Mouse (Mus musculus): ENCODE measurements around the gene Fkbp8. TPM values are rescaled to one million over a fixed set of nuclear protein-coding genes. Genes with fewer than 3 reads are reported as not detected.
A peak's percentile ranks its signal among the peaks of the same experiment; 100 is the strongest.

Gene Fkbp8
- total and polyA plus RNA-seq, 2 experiments from 2014 or later = 385 to 559 TPM

DNA sequence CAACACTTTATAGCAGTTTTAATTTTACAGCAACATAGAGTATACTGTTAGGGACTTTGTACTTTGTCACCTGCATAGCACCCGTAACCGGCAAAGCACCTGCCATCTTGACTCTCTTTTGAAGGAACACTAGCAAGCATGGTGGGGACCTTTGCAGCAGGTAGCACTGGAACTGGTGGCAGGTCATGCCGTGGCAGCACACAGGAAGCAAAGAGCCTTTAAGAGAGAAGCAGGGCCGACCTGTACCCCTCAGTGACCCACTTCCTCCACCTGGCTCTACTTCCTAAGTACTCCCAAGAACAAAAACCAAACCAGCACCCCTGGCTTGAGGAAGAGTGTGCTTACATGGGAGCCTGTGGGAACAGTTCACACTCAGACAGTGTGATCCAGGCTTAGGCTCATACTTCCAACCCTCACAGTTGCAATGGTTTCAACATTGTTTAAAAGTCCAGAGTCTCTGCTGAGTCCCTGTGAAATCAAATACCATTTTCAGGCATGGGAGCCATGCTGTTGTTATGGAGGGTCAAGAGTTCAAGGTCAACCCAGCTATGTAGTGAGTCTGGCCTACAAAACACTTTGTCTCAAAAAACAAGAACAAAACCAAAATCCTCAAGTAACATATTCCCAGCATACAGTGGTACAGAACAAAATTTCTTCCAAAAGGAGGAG lies 27.7 kb downstream of the Fkbp8 start:
- H3K4me1 ChIP-seq (ENCODE audit: insufficient read depth) = no peaks in the 10 kb centered on the region
- H3K9me3 ChIP-seq (ENCODE audit: low read length) = no peaks in the 10 kb centered on the region
- no peak for DNase-seq
- no peak overlapping the region for H3K4me3 ChIP-seq (ENCODE audit: low read depth, low read length)
- no peak for ATAC-seq
- H3K9ac ChIP-seq = no peak overlapping the region
- no peak for TF ChIP-seq CTCF (IDR thresholded peaks at IDR 0.05; ENCODE audit: low read depth)
- H3K36me3 ChIP-seq (ENCODE audit: insufficient read depth) = no peaks in the 10 kb centered on the region
- H3K27me3 ChIP-seq (ENCODE audit: insufficient read depth, low read length) = no peaks in the 10 kb centered on the region
- H3K27ac ChIP-seq (ENCODE audit: low read depth, low read length) = no peak overlapping the region
- 93% methylated on average over 4 of the region's 4 CpGs for WGBS
- H3K4me2 ChIP-seq (ENCODE audit: low read depth) = no peak overlapping the region

- no peak for TF ChIP-seq CTCF (IDR thresholded peaks at IDR 0.05; ENCODE audit: low read depth)
- Histone ChIP-seq H3K4me3 (ENCODE audit: low read depth, low read length) (no peak overlapping the region), H3K27me3 (ENCODE audit: insufficient read depth, low read length) (no peaks in the 10 kb centered on the region), H3K4me1 (ENCODE audit: insufficient read depth) (no peaks in the 10 kb centered on the region), H3K9me3 (ENCODE audit: low read length) (no peaks in the 10 kb centered on the region), H3K4me2 (ENCODE audit: low read depth) (no peak overlapping the region), H3K36me3 (ENCODE audit: insufficient read depth) (no peaks in the 10 kb centered on the region), H3K9ac (no peak overlapping the region), H3K27ac (ENCODE audit: low read depth, low read length) (no peak overlapping the region)
- 61% methylated on average over 4 of the region's 4 CpGs for WGBS
- no peak for DNase-seq
- ATAC-seq = no peak
Measured at GRCm38 (mm10) chr8:70558334-70558733, 30.8 kb downstream of the Fkbp8 start.

DNA sequence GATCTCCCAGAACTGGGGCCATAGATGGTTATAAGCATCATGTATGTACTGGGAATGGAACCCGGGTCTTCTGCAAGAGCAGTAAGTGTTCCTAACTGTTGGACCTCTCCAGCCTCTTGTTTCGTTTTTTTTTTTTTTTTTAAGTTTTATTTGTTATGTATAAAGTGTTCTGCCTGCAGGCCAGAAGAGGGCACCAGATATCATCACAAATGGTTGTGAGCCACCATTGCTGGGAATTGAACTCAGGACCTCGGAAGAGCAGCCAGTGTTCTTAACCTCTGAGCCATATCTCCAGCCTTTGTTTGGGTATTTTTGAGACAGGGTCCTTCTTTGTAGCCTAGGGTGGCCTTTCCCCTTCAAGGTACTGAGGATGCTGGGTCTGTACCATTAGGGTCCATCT lies 31.5 kb downstream of the Fkbp8 start:
- WGBS = 75% methylated on average over 3 of the region's 3 CpGs
- Histone ChIP-seq H3K36me3 (ENCODE audit: insufficient read depth) (no peaks in the 10 kb centered on the region), H3K9ac (no peak overlapping the region), H3K9me3 (ENCODE audit: low read length) (no peaks in the 10 kb centered on the region), H3K4me2 (ENCODE audit: low read depth) (no peak overlapping the region), H3K27me3 (ENCODE audit: insufficient read depth, low read length) (no peaks in the 10 kb centered on the region), H3K4me1 (ENCODE audit: insufficient read depth) (no peaks in the 10 kb centered on the region), H3K27ac (ENCODE audit: low read depth, low read length) (no peak overlapping the region), H3K4me3 (ENCODE audit: low read depth, low read length) (no peak overlapping the region)
- ATAC-seq (no peak), DNase-seq (no peak)
- peak; percentile 17; the same call in 1 of the 2 replicates for TF ChIP-seq CTCF (IDR thresholded peaks at IDR 0.05; ENCODE audit: low read depth)

- Histone ChIP-seq H3K4me1 (ENCODE audit: insufficient read depth) (no peaks in the 10 kb centered on the region), H3K4me3 (ENCODE audit: low read depth, low read length) (no peak overlapping the region), H3K27me3 (ENCODE audit: insufficient read depth, low read length) (no peaks in the 10 kb centered on the region), H3K4me2 (ENCODE audit: low read depth) (no peak overlapping the region), H3K9ac (no peak overlapping the region), H3K9me3 (ENCODE audit: low read length) (no peaks in the 10 kb centered on the region), H3K27ac (ENCODE audit: low read depth, low read length) (no peak overlapping the region), H3K36me3 (ENCODE audit: insufficient read depth) (no peaks in the 10 kb centered on the region)
- ATAC-seq (0 out of 2 replicates have a peak, but pooled peaks have one; percentile 25), DNase-seq (no peak)
- WGBS = 80% methylated on average over 2 of the region's 2 CpGs
- peak; percentile 40 for TF ChIP-seq CTCF (IDR thresholded peaks at IDR 0.05; ENCODE audit: low read depth)
Measured at GRCm38 (mm10) chr8:70560096-70560495, 32.6 kb downstream of the Fkbp8 start.

DNA sequence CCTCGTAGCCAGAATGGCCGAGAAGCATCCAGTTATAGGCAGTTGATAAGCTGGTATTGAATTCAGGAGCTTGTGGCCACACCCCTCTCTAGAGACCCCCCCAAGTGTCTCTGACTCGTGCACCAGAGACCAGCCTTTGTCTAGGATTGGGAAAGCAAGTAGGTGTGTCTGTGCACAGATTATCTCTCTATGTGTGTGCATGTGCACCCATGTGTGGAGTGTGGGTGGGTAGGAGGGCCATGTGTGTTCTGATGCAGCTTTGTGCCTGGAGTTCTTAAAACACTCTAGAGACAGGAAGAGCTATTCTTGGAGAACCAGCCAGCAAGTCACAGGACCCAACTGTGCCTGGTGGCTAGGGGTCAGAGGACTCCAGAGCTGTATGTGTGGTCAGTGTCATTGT lies 33.0 kb downstream of the Fkbp8 start:
- H3K4me2 ChIP-seq (ENCODE audit: low read depth) = no peak overlapping the region
- TF ChIP-seq CTCF (IDR thresholded peaks at IDR 0.05; ENCODE audit: low read depth) = no peak
- H3K27me3 ChIP-seq (ENCODE audit: insufficient read depth, low read length) = no peaks in the 10 kb centered on the region
- no peaks in the 10 kb centered on the region for H3K4me1 ChIP-seq (ENCODE audit: insufficient read depth)
- no peak overlapping the region for H3K27ac ChIP-seq (ENCODE audit: low read depth, low read length)
- H3K9me3 ChIP-seq (ENCODE audit: low read length) = no peaks in the 10 kb centered on the region
- H3K36me3 ChIP-seq (ENCODE audit: insufficient read depth) = no peaks in the 10 kb centered on the region
- H3K9ac ChIP-seq = no peak overlapping the region
- WGBS = 73% methylated on average over 3 of the region's 3 CpGs
- ATAC-seq (no peak), DNase-seq (no peak)
- no peak overlapping the region for H3K4me3 ChIP-seq (ENCODE audit: low read depth, low read length)

GRCm38 (mm10) chr8:70561357-70561756 lies 33.8 kb downstream of the Fkbp8 start:
- TF ChIP-seq CTCF (IDR thresholded peaks at IDR 0.05; ENCODE audit: low read depth) = no peak
- H3K4me3 ChIP-seq (ENCODE audit: low read depth, low read length) = no peak overlapping the region
- H3K4me1 ChIP-seq (ENCODE audit: insufficient read depth) = no peaks in the 10 kb centered on the region
- no peak overlapping the region for H3K4me2 ChIP-seq (ENCODE audit: low read depth)
- 83% methylated on average over 4 of the region's 4 CpGs for WGBS
- no peak overlapping the region for H3K9ac ChIP-seq
- DNase-seq (no peak), ATAC-seq (no peak)
- H3K36me3 ChIP-seq (ENCODE audit: insufficient read depth) = no peaks in the 10 kb centered on the region
- H3K9me3 ChIP-seq (ENCODE audit: low read length) = no peaks in the 10 kb centered on the region
- no peaks in the 10 kb centered on the region for H3K27me3 ChIP-seq (ENCODE audit: insufficient read depth, low read length)
- H3K27ac ChIP-seq (ENCODE audit: low read depth, low read length) = no peak overlapping the region

- H3K4me2 ChIP-seq (ENCODE audit: low read depth) = no peak overlapping the region
- no peaks in the 10 kb centered on the region for H3K9me3 ChIP-seq (ENCODE audit: low read length)
- no peak overlapping the region for H3K9ac ChIP-seq
- H3K4me1 ChIP-seq (ENCODE audit: insufficient read depth) = no peaks in the 10 kb centered on the region
- WGBS = 86% methylated on average over 7 of the region's 7 CpGs
- no peak overlapping the region for H3K4me3 ChIP-seq (ENCODE audit: low read depth, low read length)
- ATAC-seq = no peak
- no peaks in the 10 kb centered on the region for H3K36me3 ChIP-seq (ENCODE audit: insufficient read depth)
- no peaks in the 10 kb centered on the region for H3K27me3 ChIP-seq (ENCODE audit: insufficient read depth, low read length)
- no peak for DNase-seq
- no peak overlapping the region for H3K27ac ChIP-seq (ENCODE audit: low read depth, low read length)
- TF ChIP-seq CTCF (IDR thresholded peaks at IDR 0.05; ENCODE audit: low read depth) = no peak
Measured at GRCm38 (mm10) chr8:70561809-70562535, 34.4 kb downstream of the Fkbp8 start.
